Comparison of ENCODE assay signal across 8 mouse cellular contexts in genomic region chr13:37468304-37469178, GRCm38 (mm10).
A peak's percentile ranks its signal among the peaks of the same experiment; 100 is the strongest.
DNase-seq lines count a peak whose midpoint lies in the region; ATAC-seq lines count a peak whose summit lies in the region.

No protein-coding gene starts in this region.

- H3K36me3 ChIP-seq in kidney, embryonic 15.5 days = no peaks in the 10 kb centered on the region
- H3K36me3 ChIP-seq in heart, embryonic 16.5 days (ENCODE audit: control insufficient read depth, insufficient read depth) = no peaks in the 10 kb centered on the region
- no peaks in the 10 kb centered on the region for H3K36me3 ChIP-seq in limb, embryonic 13.5 days
- no peaks in the 10 kb centered on the region for H3K36me3 ChIP-seq in neural tube, embryonic 13.5 days

- H3K27me3 ChIP-seq in kidney, embryonic 15.5 days = no peaks in the 10 kb centered on the region
- no peaks in the 10 kb centered on the region for H3K27me3 ChIP-seq in heart, embryonic 16.5 days (ENCODE audit: control insufficient read depth, insufficient read depth, low read length)
- no peaks in the 10 kb centered on the region; the same call in 1 of the 2 replicates for H3K27me3 ChIP-seq in limb, embryonic 13.5 days
- H3K27me3 ChIP-seq in neural tube, embryonic 13.5 days = peaks cover 9% of the 10 kb centered on the region

- H3K9me3 ChIP-seq in kidney, embryonic 15.5 days (replicated peaks) = no peaks in the 10 kb centered on the region
- no peaks in the 10 kb centered on the region; the same call in 1 of the 2 replicates for H3K9me3 ChIP-seq in heart, embryonic 16.5 days (replicated peaks; ENCODE audit: control insufficient read depth, low read length)
- no peaks in the 10 kb centered on the region for H3K9me3 ChIP-seq in limb, embryonic 13.5 days
- H3K9me3 ChIP-seq in neural tube, embryonic 13.5 days = no peaks in the 10 kb centered on the region; the same call in 1 of the 2 replicates

- H3K4me3 ChIP-seq in kidney, embryonic 15.5 days (replicated peaks) = no peak overlapping the region
- H3K4me3 ChIP-seq in heart, embryonic 16.5 days (ENCODE audit: low read length) = no peak overlapping the region
- H3K4me3 ChIP-seq in limb, embryonic 13.5 days = no peak overlapping the region
- H3K4me3 ChIP-seq in neural tube, embryonic 13.5 days = no peak overlapping the region

- H3K27ac ChIP-seq in kidney, embryonic 15.5 days = peak overlapping the region; percentile 85
- peak overlapping the region; percentile 75 for H3K27ac ChIP-seq in heart, embryonic 16.5 days (ENCODE audit: low read length)
- H3K27ac ChIP-seq in limb, embryonic 13.5 days = peak overlapping the region; percentile 33; the same call in 1 of the 2 replicates
- no peak overlapping the region; the same call in 1 of the 2 replicates for H3K27ac ChIP-seq in neural tube, embryonic 13.5 days (replicated peaks)

- H3K9ac ChIP-seq in kidney, embryonic 15.5 days = 0 out of 2 replicates have a peak overlapping the region, but pooled peaks have one; percentile 11
- peak overlapping the region; percentile 51 for H3K9ac ChIP-seq in heart, embryonic 16.5 days (ENCODE audit: low read length)
- H3K9ac ChIP-seq in limb, embryonic 13.5 days = peak overlapping the region; percentile 60
- H3K9ac ChIP-seq in neural tube, embryonic 13.5 days = 0 out of 2 replicates have a peak overlapping the region, but pooled peaks have one; percentile 38

- peak overlapping the region; percentile 40 for H3K4me2 ChIP-seq in kidney, embryonic 15.5 days
- H3K4me2 ChIP-seq in heart, embryonic 16.5 days (ENCODE audit: low read depth, low read length) = peak overlapping the region; percentile 32
- H3K4me2 ChIP-seq in limb, embryonic 13.5 days (replicated peaks) = peak overlapping the region; percentile 35
- peak overlapping the region; percentile 31 for H3K4me2 ChIP-seq in neural tube, embryonic 13.5 days

- DNase-seq in kidney, adult 8-10 months = no peak
- no peak for DNase-seq in embryo, embryonic 10.5 days (ENCODE audit: low spot score)
- no peak for DNase-seq in left cerebral cortex, adult 18-20 months (ENCODE audit: low spot score in 2 of 2)
- no peak for DNase-seq in right cerebral cortex, postnatal 14 days

- H3K4me1 ChIP-seq in kidney, embryonic 15.5 days = peaks cover 44% of the 10 kb centered on the region
- peaks cover 20% of the 10 kb centered on the region for H3K4me1 ChIP-seq in heart, embryonic 16.5 days (ENCODE audit: control insufficient read depth, insufficient read depth, low read length)
- H3K4me1 ChIP-seq in limb, embryonic 13.5 days = peaks cover 22% of the 10 kb centered on the region
- peaks cover 17% of the 10 kb centered on the region for H3K4me1 ChIP-seq in neural tube, embryonic 13.5 days (replicated peaks)

- 36% methylated on average over 17 of the region's 17 CpGs for WGBS in kidney, embryonic 15.5 days
- WGBS in heart, embryonic 16.5 days = 61% methylated on average over 17 of the region's 17 CpGs
- WGBS in limb, embryonic 13.5 days = 41% methylated on average over 17 of the region's 17 CpGs
- 38% methylated on average over 17 of the region's 17 CpGs for WGBS in neural tube, embryonic 13.5 days

- peak; percentile 79 for ATAC-seq in kidney, embryonic 15.5 days (replicated peaks; ENCODE audit: low FRiP score)
- ATAC-seq in heart, embryonic 16.5 days (replicated peaks; ENCODE audit: extremely low read depth, insufficient read depth, low FRiP score) = peak; percentile 14; the same call in 1 of the 2 replicates
- ATAC-seq in limb, embryonic 13.5 days (ENCODE audit: low FRiP score, low read depth) = peak; percentile 19; the same call in 1 of the 2 replicates
- peak; percentile 53; the same call in 1 of the 2 replicates for ATAC-seq in neural tube, embryonic 13.5 days (ENCODE audit: low read depth)

Comparison
In these comparisons a context has a peak if more than half of its experiments do, and no peak if none do; other contexts are left out.
1. ATAC-seq: peak in every context shown above with its lines; median percentile 79 in kidney, embryonic 15.5 days; 53 in neural tube, embryonic 13.5 days; 19 in limb, embryonic 13.5 days; 14 in heart, embryonic 16.5 days.